Mouse (Mus musculus) heart, postnatal 0 days (tissue): Measurements from ENCODE around the gene Gm21992. TPM values are rescaled to one million over a fixed set of nuclear protein-coding genes. Genes with fewer than 3 reads are reported as not detected.

Source experiments
- ATAC-seq: fragments of 200-750 bp; cut with Nextera tagmentation; 2 replicates; pipeline ENCODE4 v1.8.0; 2017; ENCODE audit warnings: low read depth, moderate number of reproducible peaks, moderate library complexity; ENCODE audit not compliant: insufficient read depth
- DNase-seq: peaks from one replicate; pipeline ENCODE4 v3.0.0-alpha.2; 2016; ENCODE audit warnings: low spot score
- H3K27ac ChIP-seq: fragments of 300-500 bp; sonication (generic); 2 replicates; pipeline ENCODE4 v1.5.1; 2014; ENCODE audit warnings: low read depth, mild to moderate bottlenecking
- H3K27me3 ChIP-seq: fragments of 300-500 bp; sonication (generic); 2 replicates; pipeline ENCODE4 v1.6.1; 2014; ENCODE audit warnings: low read length, mixed read lengths; ENCODE audit not compliant: control insufficient read depth, insufficient read depth
- H3K36me3 ChIP-seq: fragments of 300-500 bp; sonication (generic); replicated peaks from 2 replicates; pipeline ENCODE4 v1.6.1; 2014; ENCODE audit warnings: low read length, mixed read lengths; ENCODE audit not compliant: control insufficient read depth, insufficient read depth
- H3K4me1 ChIP-seq: fragments of 300-500 bp; sonication (generic); 2 replicates; pipeline ENCODE4 v1.6.1; 2014; ENCODE audit warnings: antibody characterized with exemption; ENCODE audit not compliant: control insufficient read depth, insufficient read depth
- H3K4me2 ChIP-seq: fragments of 300-500 bp; sonication (generic); 2 replicates; pipeline ENCODE4 v1.6.1; 2014; ENCODE audit warnings: low read depth, mild to moderate bottlenecking, low read length, moderate library complexity
- H3K4me3 ChIP-seq: fragments of 300-500 bp; sonication (generic); 2 replicates; pipeline ENCODE4 v1.5.1; 2014; ENCODE audit warnings: low read depth, low read length
- H3K9ac ChIP-seq: fragments of 300-500 bp; sonication (generic); replicated peaks from 2 replicates; pipeline ENCODE4 v1.6.1; 2014; ENCODE audit warnings: low read depth, low read length, mixed read lengths
- H3K9me3 ChIP-seq: fragments of 300-500 bp; sonication (generic); replicated peaks from 2 replicates; pipeline ENCODE4 v1.6.1; 2016; ENCODE audit warnings: low read length; ENCODE audit not compliant: control insufficient read depth
- CTCF ChIP-seq: IDR thresholded peaks from 2 replicates; pipeline ENCODE4 v1.5.1; 2016; ENCODE audit warnings: antibody characterized with exemption, control low read depth, low read depth
- EP300 ChIP-seq: IDR thresholded peaks from 2 replicates; pipeline ENCODE4 v1.6.1; 2016; ENCODE audit warnings: antibody characterized with exemption, low read depth
- WGBS: fragments of 180-500 bp; shearing (Covaris S2); extraction: QIAGEN DNeasy Blood & Tissue Kit; methylation state at CpG from one replicate; pipeline ENCODE4 v1.1.7; 2014; 5-methylcytosine and 5-hydroxymethylcytosine counted together
- polyA plus RNA-seq: library from polyadenylated mRNA; unstranded; fragments of >200 nt; fragmentation: Nextera tagmentation; extraction: Ambion mirVana; gene quantifications from 2 replicates; pipeline ENCODE4 v1.2.1, GENCODE M21; 2015
- total RNA-seq: library from RNA; depleted of rRNA; stranded (reverse); fragments of >200 nt; gene quantifications from 2 replicates; pipeline ENCODE4 v1.2.3, GENCODE M21; 2014; ENCODE audit warnings: low replicate concordance

Gm21992 gene
- total and polyA plus RNA-seq, 2 experiments from 2014 or later, result 12.4 to 17.6 TPM

DNA sequence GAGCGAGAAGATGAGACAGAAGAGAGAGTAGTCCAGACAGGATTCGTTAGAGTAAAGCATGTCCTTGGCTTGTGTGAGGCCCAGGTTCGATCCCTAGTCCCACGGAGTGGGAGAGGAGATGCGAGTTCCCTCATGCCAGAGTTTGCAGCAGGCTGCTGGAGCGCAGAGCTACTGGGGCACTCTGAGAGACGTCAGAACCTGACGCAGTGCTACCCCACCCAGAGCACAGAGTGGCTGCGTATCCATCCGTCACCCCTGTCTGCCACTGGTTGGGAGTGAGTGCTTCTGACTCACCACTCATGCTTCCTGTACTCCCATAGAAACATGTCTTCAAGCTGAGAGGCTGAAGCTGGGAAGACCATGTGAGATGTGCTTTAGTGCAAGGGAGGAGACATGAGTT, 69.9 kb downstream of the Gm21992 start:
- Histone ChIP-seq H3K4me3 (no peak overlapping the region), H3K4me1 (no peaks in the 10 kb centered on the region), H3K9ac (no peak overlapping the region), H3K9me3 (no peaks in the 10 kb centered on the region), H3K27me3 (no peaks in the 10 kb centered on the region), H3K36me3 (no peaks in the 10 kb centered on the region), H3K4me2 (no peak overlapping the region), H3K27ac (no peak overlapping the region)
- 70% methylated on average over 10 of the region's 10 CpGs for WGBS
- ATAC-seq (no peak), DNase-seq (no peak)
- TF ChIP-seq EP300, result no peak
- TF ChIP-seq CTCF, result no peak

DNA sequence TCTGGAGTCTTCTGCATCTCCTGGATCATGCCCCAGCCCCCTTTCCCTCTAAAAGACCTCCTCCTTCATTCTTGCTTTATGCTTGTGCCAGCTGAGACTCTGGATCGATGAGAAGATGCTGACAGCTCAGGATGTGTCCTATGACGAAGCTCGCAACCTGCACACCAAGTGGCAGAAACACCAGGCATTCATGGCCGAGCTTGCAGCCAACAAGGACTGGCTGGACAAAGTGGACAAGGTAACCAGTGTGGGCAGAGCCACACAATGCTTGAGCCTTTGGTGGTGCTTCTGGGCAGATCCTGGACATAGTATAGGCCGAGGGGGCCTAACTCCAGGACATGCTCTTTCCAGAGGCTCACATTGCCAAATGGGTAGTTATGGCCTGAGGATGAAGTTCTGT, 71.7 kb downstream of the Gm21992 start:
- Histone ChIP-seq H3K36me3 (no peaks in the 10 kb centered on the region), H3K4me2 (no peak overlapping the region), H3K4me3 (no peak overlapping the region), H3K27ac (no peak overlapping the region), H3K9me3 (no peaks in the 10 kb centered on the region), H3K9ac (no peak overlapping the region), H3K27me3 (no peaks in the 10 kb centered on the region), H3K4me1 (no peaks in the 10 kb centered on the region)
- DNase-seq (no peak), ATAC-seq (no peak)
- TF ChIP-seq EP300 (no peak), CTCF (no peak)
- WGBS, result 77% methylated on average over 5 of the region's 5 CpGs

- no peaks in the 10 kb centered on the region for H3K4me1 ChIP-seq
- no peak overlapping the region for H3K4me2 ChIP-seq
- WGBS, result 88% methylated on average over 11 of the region's 11 CpGs
- DNase-seq (no peak), ATAC-seq (no peak)
- TF ChIP-seq CTCF, result no peak
- H3K9ac ChIP-seq, result no peak overlapping the region
- H3K27ac ChIP-seq, result no peak overlapping the region
- H3K4me3 ChIP-seq, result no peak overlapping the region
- H3K9me3 ChIP-seq, result no peaks in the 10 kb centered on the region
- no peaks in the 10 kb centered on the region for H3K36me3 ChIP-seq
- H3K27me3 ChIP-seq, result no peaks in the 10 kb centered on the region
These were observed 72.4 kb downstream of the Gm21992 start for GRCm38 (mm10) chr19:4739053-4739452.

DNA sequence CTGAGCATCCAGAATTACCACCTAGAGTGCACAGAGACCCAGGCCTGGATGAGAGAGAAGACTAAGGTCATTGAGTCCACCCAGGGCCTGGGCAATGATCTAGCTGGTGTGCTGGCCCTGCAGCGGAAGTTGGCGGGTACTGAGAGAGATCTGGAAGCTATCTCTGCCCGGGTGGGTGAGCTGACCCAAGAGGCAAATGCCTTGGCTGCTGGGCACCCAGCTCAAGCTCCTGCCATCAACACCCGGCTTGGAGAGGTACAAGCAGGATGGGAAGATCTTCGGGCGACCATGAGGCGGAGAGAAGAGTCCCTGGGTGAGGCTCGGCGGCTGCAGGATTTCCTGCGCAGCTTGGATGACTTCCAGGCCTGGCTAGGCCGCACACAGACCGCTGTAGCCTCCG, 73.5 kb downstream of the Gm21992 start:
- Histone ChIP-seq H3K9ac (no peak overlapping the region), H3K27ac (no peak overlapping the region), H3K9me3 (no peaks in the 10 kb centered on the region), H3K27me3 (no peaks in the 10 kb centered on the region), H3K4me3 (no peak overlapping the region), H3K4me1 (no peaks in the 10 kb centered on the region), H3K36me3 (no peaks in the 10 kb centered on the region), H3K4me2 (no peak overlapping the region)
- no peak for TF ChIP-seq EP300
- no peak for TF ChIP-seq CTCF
- no peak for DNase-seq
- ATAC-seq, result no peak
- 61% methylated on average over 13 of the region's 13 CpGs for WGBS

DNA sequence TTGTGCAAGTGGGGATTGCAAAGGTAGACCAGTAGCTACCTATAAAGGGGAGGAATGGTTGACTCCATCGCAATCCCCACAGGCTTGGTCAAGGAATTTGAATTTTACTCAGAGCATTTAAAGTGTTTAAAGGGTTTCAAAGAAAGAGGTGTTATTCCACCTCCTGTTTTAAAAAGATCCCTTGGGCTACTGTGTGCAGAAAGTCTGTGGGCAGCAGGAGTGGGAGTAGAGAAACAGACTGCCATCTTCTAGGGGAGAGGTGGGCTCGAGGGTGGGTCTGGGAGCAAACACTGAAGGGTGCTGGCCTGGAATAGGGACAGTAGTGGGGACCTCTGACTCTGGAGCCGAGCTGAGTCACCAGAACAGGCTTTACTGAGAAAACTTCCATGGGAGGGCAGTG, 78.4 kb downstream of the Gm21992 start:
- Histone ChIP-seq H3K36me3 (no peaks in the 10 kb centered on the region), H3K4me2 (no peak overlapping the region), H3K4me3 (no peak overlapping the region), H3K27ac (no peak overlapping the region), H3K27me3 (no peaks in the 10 kb centered on the region), H3K9ac (no peak overlapping the region), H3K4me1 (no peaks in the 10 kb centered on the region), H3K9me3 (no peaks in the 10 kb centered on the region)
- DNase-seq (no peak), ATAC-seq (no peak)
- 70% methylated on average over 3 of the region's 3 CpGs for WGBS
- no peak for TF ChIP-seq CTCF
- TF ChIP-seq EP300, result no peak

GRCm38 (mm10) chr19:4729186-4729585, 82.2 kb downstream of the Gm21992 start:
- H3K36me3 ChIP-seq, result no peaks in the 10 kb centered on the region
- H3K9ac ChIP-seq, result no peak overlapping the region
- ATAC-seq (no peak), DNase-seq (no peak)
- H3K4me3 ChIP-seq, result no peak overlapping the region
- 82% methylated on average over 9 of the region's 9 CpGs for WGBS
- TF ChIP-seq CTCF (no peak), EP300 (no peak)
- H3K27me3 ChIP-seq, result no peaks in the 10 kb centered on the region; the same call in 1 of the 2 replicates
- no peak overlapping the region for H3K4me2 ChIP-seq
- no peak overlapping the region for H3K27ac ChIP-seq
- no peaks in the 10 kb centered on the region for H3K4me1 ChIP-seq
- no peaks in the 10 kb centered on the region for H3K9me3 ChIP-seq
